8 mouse cellular contexts compared by ENCODE assay signal in the genomic region with DNA sequence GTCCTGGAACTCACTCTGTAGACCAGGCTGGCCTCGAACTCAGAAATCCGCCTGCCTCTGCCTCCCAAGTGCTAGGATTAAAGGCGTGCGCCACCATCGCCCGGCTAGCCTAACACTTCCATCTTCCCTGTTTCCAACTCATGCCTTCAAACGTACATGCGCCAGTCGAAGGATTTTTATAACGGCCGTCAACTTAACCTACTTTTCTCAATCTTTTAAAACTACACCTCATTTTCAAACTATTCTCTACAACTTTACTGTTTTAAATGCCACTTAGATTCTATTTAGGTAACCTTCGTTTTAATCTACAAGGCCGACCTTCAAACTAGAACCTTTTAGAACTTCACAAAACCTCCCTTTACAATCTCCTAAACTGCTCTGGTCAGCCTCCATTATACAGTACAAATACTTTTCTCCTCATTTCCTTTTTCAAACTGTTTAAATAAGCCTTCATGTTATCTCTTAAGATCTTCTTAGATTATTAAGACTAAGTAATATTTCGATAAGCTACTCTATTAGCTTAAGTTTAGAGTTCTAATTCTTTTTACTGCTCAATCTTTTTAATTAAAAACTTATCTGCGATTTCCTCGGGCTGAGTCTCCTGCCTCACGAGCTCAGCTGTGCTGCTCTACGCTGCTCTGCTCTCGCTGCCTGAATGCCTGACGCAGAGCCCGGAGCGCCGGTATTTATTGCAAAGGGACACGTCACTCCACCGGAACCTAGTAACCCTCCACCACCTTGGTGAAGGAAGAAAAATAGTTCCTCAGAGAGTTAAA. TPM values are rescaled to one million over a fixed set of nuclear protein-coding genes. Genes with fewer than 3 reads are reported as not detected.
DNase-seq lines count a peak whose midpoint lies in the region; ATAC-seq lines count a peak whose summit lies in the region.

No protein-coding gene starts in this region.

- H3K9me3 ChIP-seq in megakaryocyte, embryonic 14.5 days: no peaks in the 10 kb centered on the region

- peaks cover 45% of the 10 kb centered on the region for H3K4me1 ChIP-seq in megakaryocyte, embryonic 14.5 days

- H3K4me3 ChIP-seq in megakaryocyte, embryonic 14.5 days (replicated peaks): peak overlapping the region; percentile 100

- peak; percentile 23 for ATAC-seq in inflammation-experienced regulatory T-cells, adult 6 months

- H3K36me3 ChIP-seq in megakaryocyte, embryonic 14.5 days (replicated peaks; ENCODE audit: low read length): peaks cover 43% of the 10 kb centered on the region

- H3K27me3 ChIP-seq in megakaryocyte, embryonic 14.5 days (replicated peaks): no peaks in the 10 kb centered on the region

- peak; percentile 94 to 99 for DNase-seq in adrenal gland, adult (ENCODE audit: inconsistent age in 2 of 2, low spot score in 1 of 2)
- DNase-seq in embryo, embryonic 10 days (ENCODE audit: low spot score): peak; percentile 97
- DNase-seq in gastrocnemius, postnatal 10 days: peak; percentile 97
- DNase-seq in left cerebral cortex, adult 9 months (ENCODE audit: low spot score in 2 of 2): peak; percentile 81 to 97
- DNase-seq in right cerebral cortex, adult 2 months (ENCODE audit: low spot score in 2 of 2): peak; percentile 98
- peak; percentile 93 for DNase-seq in urinary bladder, postnatal 10 days (ENCODE audit: low spot score)

RNA-seq across cellular contexts. Expression of gene Scyl1, which starts 31.0 kb away (rescaled TPM):
- total RNA-seq in gastrocnemius, postnatal 10 days (2021): 10 to 100 TPM; 56.0 to 59.6 TPM
- polyA plus RNA-seq in inflammation-experienced regulatory T-cells, adult 6 months (2017; shearing (Covaris generic)): 10 to 100 TPM; 14.2 to 19.5 (median 15.4) TPM
- polyA plus RNA-seq in megakaryocyte, embryonic 14.5 days (2012; ENCODE audit: insufficient read depth, low replicate concordance): 30.0 and 71.8 TPM in 2 replicates

Comparison
In these comparisons a context has a peak if more than half of its experiments do, and no peak if none do; other contexts are left out.
1. Peak in every context shown above with its lines: DNase-seq, ATAC-seq and H3K4me3 ChIP-seq.